Mouse (Mus musculus): ENCODE results near the gene Srrm3.

Srrm3 gene

DNA sequence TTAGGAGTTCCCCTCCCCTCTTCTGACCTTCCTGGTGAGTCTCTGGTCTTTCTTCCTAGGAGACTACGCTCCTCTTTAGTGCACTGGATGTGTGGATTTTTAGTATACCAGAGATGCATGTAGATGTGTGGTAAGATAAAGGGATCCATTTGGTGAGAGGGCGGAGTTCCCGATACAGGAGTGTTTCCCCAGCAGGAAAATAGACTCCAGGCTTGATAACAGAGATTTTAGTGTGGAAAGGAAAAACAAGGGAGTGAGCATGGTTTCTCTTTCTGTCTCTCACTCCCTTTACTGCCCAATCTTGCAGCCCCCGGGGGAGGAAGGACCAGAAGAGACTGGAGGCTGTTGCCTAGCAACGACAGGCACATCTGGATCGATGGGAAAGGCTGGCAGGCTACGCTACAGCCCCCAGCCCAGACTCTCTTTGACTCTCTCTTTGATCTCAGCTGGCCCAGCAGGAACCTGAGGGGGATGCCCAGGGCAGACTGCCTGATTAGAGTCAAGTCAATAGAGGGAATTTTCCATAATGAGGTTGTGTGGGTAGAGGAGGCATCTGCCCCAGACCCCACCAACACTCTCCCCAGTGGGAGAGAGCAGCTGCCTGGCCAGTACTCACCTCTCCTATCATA lies 15.7 kb downstream of the Srrm3 start:
- DNase-seq (ENCODE audit: low spot score) = no peak

DNA sequence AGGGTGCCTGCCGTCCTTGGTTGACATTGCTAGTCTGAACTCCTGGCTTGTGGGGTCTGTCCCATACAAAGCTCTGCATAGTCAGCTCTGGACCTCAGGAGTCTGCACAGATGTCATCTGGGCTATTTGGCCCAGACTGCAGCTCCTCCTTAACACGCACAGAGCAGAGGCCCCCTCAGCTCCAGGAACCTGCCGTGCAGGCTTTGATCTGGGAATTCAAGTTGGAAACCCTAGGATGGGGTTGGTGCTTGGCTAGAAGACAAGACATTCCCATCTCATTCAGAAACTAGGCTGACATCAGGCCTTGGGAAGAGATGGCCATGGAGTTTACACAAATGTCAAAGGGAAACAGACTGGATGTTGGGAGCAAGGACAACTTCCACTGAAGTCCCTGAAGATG lies 17.8 kb downstream of the Srrm3 start:
- DNase-seq (ENCODE audit: low spot score) = no peak

DNA sequence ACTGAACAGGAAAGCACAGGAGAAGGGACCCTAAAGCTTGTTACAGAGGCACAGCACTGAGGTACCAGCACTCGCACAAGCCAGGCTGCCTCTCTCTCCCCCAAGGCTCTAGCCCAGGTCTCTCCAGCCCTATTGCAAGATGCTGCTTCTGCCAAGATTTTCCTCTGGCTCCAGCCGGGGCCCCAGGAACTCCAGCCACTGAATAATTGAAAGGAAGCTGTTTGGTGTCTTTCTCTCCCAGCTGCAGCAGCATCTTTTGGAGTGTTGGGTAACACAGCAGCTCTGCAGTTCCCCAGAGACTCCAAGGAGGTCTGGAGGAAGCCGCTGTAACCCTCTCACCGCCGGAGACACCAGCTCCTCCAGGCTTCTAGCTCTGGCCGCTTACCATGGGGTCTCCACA lies 19.5 kb downstream of the Srrm3 start:
- no peak for DNase-seq (ENCODE audit: low spot score)

DNA sequence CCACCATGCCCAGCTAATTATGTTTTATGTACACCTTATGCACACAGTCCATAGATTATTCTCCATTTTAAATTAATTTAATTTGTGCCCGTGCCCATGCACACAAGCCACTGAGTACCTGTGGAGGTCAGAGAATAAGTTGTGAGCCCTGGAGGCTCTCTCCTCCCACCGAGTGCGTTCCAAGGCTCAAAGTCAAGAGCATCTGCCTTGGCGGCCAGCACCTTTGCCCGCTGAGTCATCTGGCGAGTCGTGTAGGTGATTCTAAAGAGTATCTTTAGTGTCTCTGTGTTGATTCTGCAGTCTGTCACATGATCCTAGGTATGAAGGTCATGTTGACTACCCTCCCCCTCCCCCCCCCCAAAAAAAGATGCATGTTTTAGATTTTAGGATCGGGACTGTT lies 22.7 kb downstream of the Srrm3 start:
- DNase-seq (ENCODE audit: low spot score) = no peak

DNA sequence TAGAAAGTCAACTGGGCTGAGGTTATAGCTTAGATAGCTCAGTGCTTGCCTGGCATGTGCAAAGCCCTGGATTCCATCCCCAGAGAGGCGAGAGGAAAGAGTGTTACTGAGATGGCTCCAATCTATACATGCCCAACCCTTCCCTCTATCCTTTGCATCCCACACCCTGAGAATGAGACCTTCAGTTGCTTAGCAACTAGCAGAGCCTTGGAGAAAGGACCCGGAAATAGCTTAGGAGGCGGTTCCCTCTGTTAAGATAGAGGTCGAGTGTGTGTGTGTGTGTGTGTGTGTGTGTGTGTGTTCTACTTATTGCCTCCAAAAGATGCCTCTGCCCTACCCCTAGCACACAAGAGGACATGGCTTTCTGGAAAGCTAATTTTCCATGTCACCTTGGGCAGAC lies 26.0 kb downstream of the Srrm3 start:
- no peak for DNase-seq (ENCODE audit: low spot score)

DNA sequence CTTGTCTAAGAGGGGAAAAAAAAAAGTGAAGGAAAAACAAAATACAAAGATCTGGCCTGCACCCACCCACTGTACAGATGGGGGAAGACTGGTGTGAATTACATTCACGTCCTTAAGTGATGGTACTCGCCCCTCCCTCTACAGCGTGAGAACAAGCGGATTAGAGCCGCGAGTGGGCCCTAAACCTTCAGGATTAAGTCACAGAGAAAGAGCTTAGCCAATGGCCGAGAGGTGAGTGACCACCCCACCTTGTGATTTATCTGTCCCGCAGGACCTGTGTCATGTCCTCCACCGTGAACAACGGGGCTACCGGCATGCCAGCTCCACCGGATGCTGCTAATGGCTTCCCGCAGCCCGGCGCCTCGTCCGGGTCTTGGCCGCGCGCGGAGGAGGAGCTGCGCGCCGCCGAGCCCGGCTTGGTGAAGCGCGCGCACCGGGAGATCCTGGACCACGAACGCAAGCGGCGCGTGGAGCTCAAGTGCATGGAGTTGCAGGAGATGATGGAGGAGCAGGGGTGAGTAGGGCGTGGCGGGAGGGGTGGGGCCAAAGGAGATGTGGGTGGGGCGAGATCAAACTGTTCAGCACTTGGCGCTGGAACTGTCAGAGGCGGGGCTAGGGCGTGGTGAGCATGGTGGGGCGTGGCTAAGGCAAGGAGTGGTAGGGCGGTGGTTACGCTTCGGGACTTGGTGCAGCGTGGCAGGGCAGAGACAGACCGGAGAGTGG lies 28.2 kb downstream of the Srrm3 start:
- DNase-seq (ENCODE audit: low spot score) = peak; percentile 86

DNA sequence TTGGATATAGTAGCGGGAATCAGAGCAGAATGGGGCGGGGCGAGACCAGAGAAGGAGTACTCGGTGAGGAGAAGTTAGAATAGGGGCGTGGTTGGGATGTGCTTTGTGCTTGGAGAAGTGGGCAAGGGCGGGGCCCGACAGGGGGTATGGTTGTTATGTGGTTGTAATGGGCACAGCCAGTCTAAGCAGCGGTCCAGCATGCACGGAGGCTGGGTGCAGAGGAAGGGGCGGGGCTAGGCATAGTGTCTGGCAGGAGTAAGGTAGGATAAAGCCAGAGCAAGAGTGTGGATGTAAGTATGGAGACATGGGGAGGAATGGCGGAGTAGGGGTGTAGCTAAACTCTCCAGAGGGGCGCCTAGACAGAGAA lies 28.8 kb downstream of the Srrm3 start:
- no peak for DNase-seq (ENCODE audit: low spot score)

DNA sequence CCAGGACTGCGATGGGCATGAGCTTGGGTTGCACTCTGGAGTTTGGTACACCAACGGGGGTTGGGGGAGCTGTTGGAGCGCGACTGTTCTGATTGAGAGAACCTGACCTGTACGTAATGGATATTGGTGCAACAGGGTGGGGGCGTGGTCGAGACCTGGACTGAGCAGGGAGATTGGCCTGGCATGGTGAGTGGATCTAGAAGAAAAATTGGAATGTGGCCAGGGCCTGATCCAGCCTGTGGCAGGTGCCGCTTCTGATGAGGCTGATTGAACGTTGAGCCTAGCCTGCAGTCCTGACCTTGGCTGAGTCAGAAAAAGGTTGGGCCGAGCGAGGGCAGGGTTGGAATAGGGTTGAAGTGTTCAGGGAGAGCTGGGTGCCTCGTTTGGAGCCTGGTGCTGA lies 29.3 kb downstream of the Srrm3 start:
- DNase-seq (ENCODE audit: low spot score) = no peak

DNA sequence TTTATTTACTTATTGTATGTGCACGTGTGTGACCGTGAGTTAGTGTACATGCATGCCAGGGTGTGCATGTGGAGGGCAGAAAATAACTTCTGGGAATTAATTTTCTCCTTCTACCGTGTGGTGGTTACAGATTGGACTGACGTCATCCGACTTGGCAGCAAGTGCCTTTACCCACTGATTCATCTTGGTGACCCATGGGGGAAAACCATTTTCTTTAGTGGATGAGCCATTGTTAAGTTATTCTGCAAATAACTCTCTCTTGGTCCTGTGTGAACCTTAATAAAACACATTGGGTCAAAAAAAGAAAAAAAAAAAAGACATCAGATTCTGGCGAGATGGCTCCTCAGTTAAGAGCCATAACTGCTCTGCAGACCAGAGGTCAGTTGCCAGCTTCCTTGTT lies 35.0 kb downstream of the Srrm3 start:
- no peak for DNase-seq (ENCODE audit: low spot score)

DNA sequence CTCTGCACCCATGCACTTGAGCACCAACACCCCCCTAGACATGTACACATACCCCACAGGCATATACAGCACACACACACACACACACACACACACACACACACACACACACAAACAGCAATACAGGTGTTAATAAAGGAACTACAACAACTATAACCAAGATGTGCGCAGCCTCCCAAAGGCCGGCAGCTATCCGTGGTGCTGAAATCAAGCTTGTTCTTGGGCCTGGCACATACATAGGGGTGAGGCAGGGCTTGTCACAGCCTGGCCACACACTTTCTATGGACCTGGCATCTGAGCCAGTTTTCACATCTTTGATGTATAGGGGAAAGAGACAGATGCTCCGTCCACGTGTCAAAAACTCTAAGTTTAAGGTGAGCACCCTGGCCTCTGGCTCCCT lies 36.7 kb downstream of the Srrm3 start:
- peak; percentile 19 for DNase-seq (ENCODE audit: low spot score)

DNA sequence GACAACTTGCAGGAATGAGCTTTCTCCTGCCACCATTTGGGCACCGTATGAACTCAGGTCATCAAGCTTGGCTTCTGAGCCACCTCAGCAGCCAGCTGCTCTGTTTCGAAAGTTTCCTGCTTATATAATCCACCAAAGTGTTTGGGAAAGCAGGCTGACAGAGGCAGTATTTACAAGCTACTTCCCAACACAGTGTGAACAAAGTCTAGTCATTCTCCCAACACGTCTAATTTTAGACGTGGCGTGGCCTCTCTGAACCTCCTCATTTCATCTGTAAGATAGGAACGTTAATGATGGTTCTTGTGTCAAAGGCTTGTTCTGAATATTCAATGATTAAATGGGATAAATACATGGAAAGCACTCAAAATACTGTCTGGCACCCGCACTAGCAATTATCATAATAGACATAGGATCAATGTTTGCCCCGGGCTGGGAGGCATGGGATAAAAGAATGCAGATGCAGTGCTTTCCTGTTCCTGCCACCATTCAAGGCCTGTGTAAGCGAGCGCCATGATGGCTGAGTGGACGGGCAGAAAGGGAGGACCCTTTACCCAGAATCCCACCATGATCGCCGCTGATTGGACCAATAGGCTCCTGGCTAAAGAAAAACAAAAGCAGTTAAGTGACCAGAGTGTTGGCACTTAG lies 39.1 kb downstream of the Srrm3 start:
- DNase-seq (ENCODE audit: low spot score) = no peak

DNA sequence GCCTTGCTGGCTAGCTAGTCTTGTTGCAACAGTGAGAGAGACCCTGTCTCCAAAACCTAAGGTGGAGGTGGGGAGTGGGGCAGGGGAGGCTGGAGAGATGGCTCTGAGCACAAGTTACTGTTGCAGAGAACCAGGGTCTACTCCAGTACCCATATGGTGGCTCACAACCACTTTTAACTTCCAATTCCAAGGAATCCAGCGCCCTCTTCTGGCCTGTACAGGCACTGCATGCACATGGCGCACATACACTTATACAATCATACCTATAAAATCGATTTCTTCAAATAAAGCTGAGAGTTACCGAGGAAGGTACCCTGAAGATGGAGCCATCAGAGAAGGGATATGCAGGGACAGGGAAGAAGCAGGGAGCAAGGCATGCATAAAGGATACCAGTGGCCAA lies 40.8 kb downstream of the Srrm3 start:
- DNase-seq (ENCODE audit: low spot score) = no peak

DNA sequence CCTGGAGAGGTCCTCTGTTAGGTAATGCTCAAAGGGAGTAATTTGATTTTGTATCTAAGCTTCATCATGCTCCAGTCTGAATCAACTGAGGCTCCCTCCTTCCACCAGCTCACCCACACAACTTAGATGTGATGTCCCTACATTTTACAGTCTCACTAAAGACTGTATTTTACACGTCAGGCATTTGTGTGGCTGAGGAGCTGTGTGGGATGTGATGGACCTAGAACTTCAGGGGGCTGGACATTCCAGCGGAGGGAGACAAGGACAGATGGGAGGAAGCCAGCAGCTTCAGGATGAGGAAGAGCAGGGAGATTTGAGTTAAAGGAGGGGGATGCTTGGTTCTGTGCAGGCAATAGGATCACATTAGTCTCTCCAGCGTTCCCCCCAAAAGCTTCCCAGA lies 41.2 kb downstream of the Srrm3 start:
- DNase-seq (ENCODE audit: low spot score) = no peak

DNA sequence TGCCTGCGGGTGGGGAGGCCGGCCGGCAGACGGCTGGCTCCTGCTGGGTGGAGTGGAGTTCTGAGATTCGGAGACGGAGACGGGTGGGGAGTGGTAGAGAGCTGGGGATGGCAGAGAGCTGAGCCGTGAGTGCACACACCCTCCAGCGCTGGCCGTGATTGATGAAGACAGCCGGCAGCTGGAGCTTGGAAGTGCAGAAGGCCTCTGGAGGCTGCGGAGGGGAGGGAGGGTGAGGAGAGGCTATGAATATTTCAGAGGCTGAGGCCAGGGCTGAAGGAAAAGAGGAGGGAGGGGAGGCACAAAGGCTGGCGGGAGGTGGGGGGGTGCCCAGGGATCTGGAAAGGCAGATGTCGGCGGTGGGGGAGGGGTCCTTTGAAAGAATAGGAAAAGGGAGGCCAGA lies 44.3 kb downstream of the Srrm3 start:
- DNase-seq (ENCODE audit: low spot score) = peak; percentile 47

DNA sequence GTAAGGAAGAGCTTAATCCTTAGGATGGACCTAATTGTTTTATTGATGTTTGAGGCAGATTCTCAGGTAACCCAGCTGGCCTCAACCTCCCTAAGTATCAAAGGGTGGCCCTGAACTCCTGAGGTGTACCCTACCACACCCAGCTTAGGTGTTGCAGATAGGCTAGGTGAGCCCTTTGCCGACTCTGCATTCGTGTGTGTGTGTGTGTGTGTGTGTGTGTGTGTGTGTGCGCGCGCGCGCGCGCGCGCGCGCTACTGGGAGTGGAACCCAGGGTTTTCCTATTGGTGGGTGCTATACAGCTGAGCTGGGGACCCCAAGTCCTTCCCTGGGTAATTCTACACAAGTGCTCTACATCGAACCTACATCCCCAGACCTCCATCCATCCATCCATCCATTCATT lies 44.8 kb downstream of the Srrm3 start:
- no peak for DNase-seq (ENCODE audit: low spot score)

DNA sequence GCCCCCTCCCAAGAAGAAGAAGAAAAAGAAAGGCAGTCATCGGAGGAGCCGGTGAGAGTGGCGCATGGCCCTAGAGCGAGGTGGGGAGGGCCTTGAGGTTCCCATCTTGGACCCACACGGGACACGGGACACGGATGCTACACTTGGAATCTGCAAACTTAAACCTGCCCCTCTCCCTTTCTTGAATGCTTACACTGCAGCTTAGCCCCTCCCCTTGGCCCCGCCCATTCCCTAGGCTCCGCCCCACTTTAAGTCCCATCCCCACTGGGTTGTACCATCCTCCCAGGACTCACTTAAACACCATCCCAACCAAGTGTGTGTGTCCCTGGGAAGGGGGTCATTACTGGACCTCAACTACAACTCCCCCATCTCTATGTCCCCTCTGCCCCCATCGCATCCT lies 45.7 kb downstream of the Srrm3 start:
- DNase-seq (ENCODE audit: low spot score) = no peak

DNA sequence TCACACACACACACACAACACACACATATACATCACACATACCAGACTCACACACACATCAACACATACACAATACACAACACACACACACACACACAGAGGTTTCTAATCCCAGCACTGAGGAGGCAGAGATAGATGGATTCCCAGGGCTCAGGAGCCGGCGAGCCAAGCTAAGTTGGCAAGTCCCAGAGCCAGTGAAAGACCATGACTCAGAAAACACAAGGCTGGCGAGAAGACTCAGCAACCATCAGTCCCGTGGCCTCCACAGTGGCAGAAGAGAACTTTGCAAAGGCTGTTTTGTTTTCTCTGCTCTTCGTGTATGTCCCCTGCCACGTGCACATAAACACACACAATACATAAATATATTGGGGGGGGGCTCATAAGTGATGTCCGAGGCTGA lies 47.0 kb downstream of the Srrm3 start:
- DNase-seq (ENCODE audit: low spot score) = no peak

DNA sequence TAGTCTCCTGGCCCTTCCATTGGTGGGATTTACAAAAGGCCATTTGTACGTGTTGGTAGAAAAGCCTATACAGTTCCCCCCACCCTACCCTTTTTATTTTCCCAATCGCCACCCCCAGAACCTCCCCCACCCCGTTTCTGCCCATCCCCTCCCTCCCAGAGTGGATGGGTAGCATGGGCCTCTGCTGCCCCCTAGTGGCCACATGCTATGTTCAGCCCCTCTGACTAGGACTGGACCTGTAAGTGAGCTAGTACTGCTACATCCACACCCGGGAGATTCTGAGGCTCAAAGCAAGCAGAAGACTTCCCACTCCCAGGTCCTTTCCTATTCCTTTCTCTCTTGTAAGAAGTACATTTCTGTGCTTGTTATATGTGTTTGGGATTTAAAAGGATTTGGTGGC lies 48.5 kb downstream of the Srrm3 start:
- peak; percentile 58 for DNase-seq (ENCODE audit: low spot score)

DNA sequence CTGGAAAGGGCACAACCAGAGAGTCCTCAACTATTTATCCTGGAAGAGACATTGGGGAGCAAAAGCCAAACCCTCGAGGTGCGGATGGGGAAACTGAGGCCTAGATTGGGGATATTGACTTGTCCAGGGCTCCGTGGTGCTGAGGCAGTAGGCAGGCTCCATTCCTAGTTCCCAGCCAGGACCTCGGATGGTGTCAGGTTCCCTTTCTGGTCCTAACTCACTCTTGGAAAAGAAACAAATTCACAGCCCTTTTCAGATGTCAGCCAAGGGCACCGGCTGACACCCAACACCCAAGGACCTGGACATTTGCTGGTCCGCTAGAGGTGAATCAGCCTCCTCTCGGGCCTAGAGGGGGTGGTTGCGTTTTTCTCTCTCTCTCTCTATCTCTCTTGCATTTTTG lies 60.0 kb downstream of the Srrm3 start:
- no peak for DNase-seq (ENCODE audit: low spot score)

DNA sequence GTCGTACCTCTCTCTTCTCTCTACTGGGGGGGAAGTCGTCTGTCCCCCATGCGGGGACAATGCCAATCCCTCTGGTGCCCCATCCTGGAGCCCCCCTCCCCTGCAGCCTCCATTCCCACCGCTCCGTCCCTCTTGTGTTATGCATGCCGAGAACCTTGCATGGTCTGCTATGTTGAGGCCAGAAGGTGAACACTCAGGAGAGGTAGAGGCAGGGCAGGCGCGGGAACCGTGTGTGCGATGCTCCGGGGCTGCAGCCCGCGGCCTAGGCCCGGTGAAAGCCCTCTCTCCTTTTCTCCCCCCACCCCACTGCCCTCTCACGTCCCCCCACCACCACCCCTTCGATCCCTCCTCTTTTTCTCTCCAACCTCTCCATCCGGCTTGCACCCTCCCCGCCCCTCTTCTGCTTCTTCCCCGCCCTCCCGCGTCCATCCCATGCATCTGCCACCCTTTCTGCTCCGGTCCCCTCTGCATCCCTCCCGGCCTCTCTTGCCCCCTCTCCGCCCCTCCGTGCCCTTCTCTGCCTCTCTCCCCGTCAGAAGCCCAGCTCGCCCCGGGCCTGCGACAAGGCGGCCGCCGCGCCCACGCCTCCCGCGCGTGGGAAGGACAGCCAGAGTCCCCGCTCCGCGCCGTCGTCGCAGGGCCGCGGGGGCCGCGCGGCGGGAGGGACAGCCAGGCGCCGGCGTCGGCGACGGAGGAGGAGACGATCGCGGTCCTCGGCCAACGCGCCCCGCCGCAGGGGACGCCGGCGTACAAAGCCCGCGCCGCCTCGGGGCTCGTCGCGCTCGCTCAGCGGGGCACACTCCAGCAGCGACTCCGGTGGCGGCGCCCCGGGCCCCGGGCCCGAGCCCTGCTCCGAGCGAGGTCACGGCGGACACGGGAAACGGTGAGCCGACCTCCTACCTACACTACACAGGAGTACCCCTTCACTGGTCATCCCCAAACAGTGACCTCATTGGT lies 61.2 kb downstream of the Srrm3 start:
- DNase-seq (ENCODE audit: low spot score) = no peak

DNA sequence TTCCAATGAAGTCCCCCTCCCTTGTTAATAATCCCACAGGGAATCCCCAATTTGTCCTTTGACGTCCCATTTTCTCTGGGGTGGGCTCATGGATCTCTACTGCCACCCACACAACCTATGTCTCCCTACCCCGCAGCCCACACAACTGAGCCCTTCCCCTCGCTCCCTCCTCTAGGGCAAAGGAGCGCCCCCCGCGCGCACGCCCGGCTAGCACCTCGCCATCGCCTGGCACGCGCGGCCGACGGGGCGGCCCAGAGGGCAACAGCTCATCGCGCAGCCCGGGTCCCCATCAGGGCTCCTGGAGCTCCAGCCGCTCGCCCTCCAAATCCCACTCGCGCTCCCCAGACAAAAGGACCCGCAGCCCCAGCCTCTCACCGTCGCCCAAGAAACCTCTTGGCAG lies 62.0 kb downstream of the Srrm3 start:
- no peak for DNase-seq (ENCODE audit: low spot score)

DNA sequence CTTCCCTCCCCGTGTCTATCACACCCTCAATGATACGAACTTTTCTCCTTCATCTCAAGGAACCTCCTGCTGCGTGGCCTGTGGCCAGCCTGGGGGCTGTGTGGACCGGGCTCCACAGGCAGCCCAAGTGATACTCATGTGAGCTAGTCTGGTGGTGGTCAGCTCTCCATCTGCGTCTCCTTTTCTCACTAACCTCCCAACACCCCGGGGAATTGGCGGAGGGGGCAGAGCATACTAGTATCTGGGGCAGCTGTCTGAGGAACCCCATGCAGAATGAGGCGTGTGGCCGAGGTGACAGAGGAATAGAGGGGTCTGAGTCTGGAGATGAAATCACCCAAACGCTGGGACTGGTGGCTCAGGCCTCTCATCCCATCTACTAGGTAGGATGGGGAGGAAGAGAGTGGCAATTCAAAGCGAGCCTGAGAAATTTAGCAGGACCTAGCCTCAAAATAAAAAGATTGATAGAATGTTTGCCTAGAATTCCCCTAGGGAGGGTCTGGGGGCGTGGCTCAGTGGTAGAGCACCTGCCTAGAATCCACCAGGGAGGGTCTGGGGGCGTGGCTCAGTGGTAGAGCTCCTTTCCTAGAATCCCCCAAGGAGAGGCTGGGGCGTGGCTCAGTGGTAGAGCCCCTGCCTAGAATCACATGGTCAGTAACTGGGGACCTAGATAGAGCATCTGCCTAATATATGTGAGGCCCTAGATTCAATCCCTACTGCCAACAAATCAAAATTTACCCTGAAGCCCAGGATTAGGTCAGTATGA lies 63.2 kb downstream of the Srrm3 start:
- DNase-seq (ENCODE audit: low spot score) = no peak
